Mouse (Mus musculus): ENCODE data around the gene Siglec1. TPM values are rescaled to one million over a fixed set of nuclear protein-coding genes. Genes with fewer than 3 reads are reported as not detected.
A peak's percentile ranks its signal among the peaks of the same experiment; 100 is the strongest.

Siglec1 gene
- polyA plus RNA-seq, 1 experiment from 2014 or later, result 0.22 TPM

DNA sequence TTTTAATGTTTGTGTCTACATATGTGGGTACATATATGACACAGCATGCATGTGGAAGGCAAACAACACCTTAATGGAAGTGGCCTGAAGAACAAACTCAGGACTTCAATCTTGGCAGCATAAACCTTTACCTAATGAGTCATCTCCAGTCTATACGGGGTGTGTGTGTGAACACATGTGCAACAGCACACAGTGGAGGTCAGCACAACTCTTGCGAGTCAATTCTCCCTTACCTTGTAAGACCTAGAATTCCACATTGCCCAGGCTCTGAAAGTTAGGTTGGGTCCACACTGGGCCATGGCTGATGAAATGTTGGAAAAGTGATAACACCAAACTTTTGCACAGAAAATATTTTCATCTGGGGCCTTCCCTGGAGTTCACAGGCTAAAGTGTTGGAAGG is 56.0 kb downstream of the Siglec1 start:
- ATAC-seq (ENCODE audit: insufficient number of reproducible peaks, insufficient read depth, low FRiP score, low read depth), result no peak

GRCm38 (mm10) chr2:131029065-131029935 is 57.3 kb downstream of the Siglec1 start:
- Histone ChIP-seq H3K27ac (ENCODE audit: low read length) (peak overlapping the region; percentile 67), H3K4me1 (ENCODE audit: control insufficient read depth, insufficient read depth, low read length) (peaks cover 4% of the 10 kb centered on the region), H3K27me3 (ENCODE audit: control insufficient read depth, insufficient read depth, low read length) (no peaks in the 10 kb centered on the region), H3K9ac (replicated peaks; ENCODE audit: low read depth, low read length) (no peak overlapping the region), H3K9me3 (ENCODE audit: control insufficient read depth, low read depth, low read length) (no peaks in the 10 kb centered on the region), H3K4me3 (ENCODE audit: low read depth, low read length) (no peak overlapping the region), H3K36me3 (ENCODE audit: control insufficient read depth, insufficient read depth, low read length) (peaks cover 5% of the 10 kb centered on the region; the same call in 1 of the 2 replicates), H3K4me2 (replicated peaks; ENCODE audit: low read depth, low read length) (no peak overlapping the region)
- no peak for ATAC-seq (ENCODE audit: insufficient number of reproducible peaks, insufficient read depth, low FRiP score, low read depth)
- WGBS, result 43% methylated on average over 9 of the region's 9 CpGs

More for the DNA sequence above, 56.0 kb downstream of the Siglec1 start:
- Histone ChIP-seq H3K4me1 (ENCODE audit: control insufficient read depth, insufficient read depth, low read length) (peaks cover 4% of the 10 kb centered on the region), H3K27me3 (ENCODE audit: control insufficient read depth, insufficient read depth, low read length) (no peaks in the 10 kb centered on the region), H3K4me2 (replicated peaks; ENCODE audit: low read depth, low read length) (no peak overlapping the region), H3K9ac (replicated peaks; ENCODE audit: low read depth, low read length) (no peak overlapping the region), H3K9me3 (ENCODE audit: control insufficient read depth, low read depth, low read length) (no peaks in the 10 kb centered on the region), H3K4me3 (ENCODE audit: low read depth, low read length) (no peak overlapping the region), H3K27ac (ENCODE audit: low read length) (no peak overlapping the region), H3K36me3 (ENCODE audit: control insufficient read depth, insufficient read depth, low read length) (peaks cover 5% of the 10 kb centered on the region; the same call in 1 of the 2 replicates)
- WGBS, result 80% methylated on average over 2 of the region's 2 CpGs

DNA sequence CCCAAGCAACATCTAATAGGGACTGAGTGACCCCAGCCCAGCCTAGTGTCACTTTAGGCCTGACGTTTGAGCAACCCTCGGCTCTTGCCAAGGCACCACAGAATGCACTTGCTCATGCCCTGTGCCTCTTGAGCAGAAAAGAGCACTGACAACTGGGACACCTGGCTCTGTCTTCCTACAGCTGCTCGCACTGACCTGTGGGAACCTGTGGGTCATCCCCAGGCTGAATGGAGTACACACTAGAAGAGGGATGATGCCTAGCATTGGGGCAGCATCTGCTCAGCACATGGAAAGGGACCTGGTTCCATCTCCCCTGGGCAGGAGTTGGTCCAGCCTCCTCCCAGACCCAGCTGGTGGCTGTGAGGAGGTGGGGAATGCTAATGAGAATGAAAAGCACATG is 59.6 kb downstream of the Siglec1 start:
- Histone ChIP-seq H3K9ac (replicated peaks; ENCODE audit: low read depth, low read length) (no peak overlapping the region), H3K36me3 (ENCODE audit: control insufficient read depth, insufficient read depth, low read length) (peaks cover 5% of the 10 kb centered on the region; the same call in 1 of the 2 replicates), H3K9me3 (ENCODE audit: control insufficient read depth, low read depth, low read length) (no peaks in the 10 kb centered on the region), H3K4me3 (ENCODE audit: low read depth, low read length) (no peak overlapping the region), H3K4me2 (replicated peaks; ENCODE audit: low read depth, low read length) (no peak overlapping the region), H3K27me3 (ENCODE audit: control insufficient read depth, insufficient read depth, low read length) (no peaks in the 10 kb centered on the region), H3K4me1 (ENCODE audit: control insufficient read depth, insufficient read depth, low read length) (peaks cover 4% of the 10 kb centered on the region), H3K27ac (ENCODE audit: low read length) (no peak overlapping the region)
- ATAC-seq (ENCODE audit: insufficient number of reproducible peaks, insufficient read depth, low FRiP score, low read depth), result no peak
- 83% methylated on average over 3 of the region's 3 CpGs for WGBS

- Histone ChIP-seq H3K4me2 (replicated peaks; ENCODE audit: low read depth, low read length) (no peak overlapping the region), H3K27ac (ENCODE audit: low read length) (no peak overlapping the region), H3K27me3 (ENCODE audit: control insufficient read depth, insufficient read depth, low read length) (no peaks in the 10 kb centered on the region), H3K4me1 (ENCODE audit: control insufficient read depth, insufficient read depth, low read length) (peaks cover 4% of the 10 kb centered on the region), H3K9me3 (ENCODE audit: control insufficient read depth, low read depth, low read length) (no peaks in the 10 kb centered on the region), H3K9ac (replicated peaks; ENCODE audit: low read depth, low read length) (no peak overlapping the region), H3K36me3 (ENCODE audit: control insufficient read depth, insufficient read depth, low read length) (peaks cover 6% of the 10 kb centered on the region; the same call in 1 of the 2 replicates), H3K4me3 (ENCODE audit: low read depth, low read length) (no peak overlapping the region)
- ATAC-seq (ENCODE audit: insufficient number of reproducible peaks, insufficient read depth, low FRiP score, low read depth), result no peak
- 91% methylated on average over 2 of the region's 2 CpGs for WGBS
Measured at GRCm38 (mm10) chr2:131025230-131025629, 61.3 kb downstream of the Siglec1 start.

Small RNAs within 50 kb of the gene (microRNA-seq; reads per million reads assigned to microRNA genes)
- not detected for gene Mir6973b

Other genes with a start within 250 kb of the Siglec1 start
- 40.8 and 42.6 TPM in 2 replicates for gene 4930402H24Rik, start 180.4 kb downstream of the Siglec1 start, polyA plus RNA-seq (2014; fragmentation: Nextera tagmentation; extraction: Ambion mirVana)
- gene Atrn, start 180.3 kb downstream of the Siglec1 start, polyA plus RNA-seq (2014; fragmentation: Nextera tagmentation; extraction: Ambion mirVana), result 9.9 and 13.0 TPM in 2 replicates
- gene Gfra4, start 43.7 kb downstream of the Siglec1 start, polyA plus RNA-seq (2014; fragmentation: Nextera tagmentation; extraction: Ambion mirVana), result 23.8 and 24.4 TPM in 2 replicates
- gene Adam33, start 23.0 kb downstream of the Siglec1 start, polyA plus RNA-seq (2014; fragmentation: Nextera tagmentation; extraction: Ambion mirVana), result 3.6 and 4.8 TPM in 2 replicates
- 12.3 and 14.2 TPM in 2 replicates for gene Hspa12b, start 40.5 kb upstream of the Siglec1 start, polyA plus RNA-seq (2014; fragmentation: Nextera tagmentation; extraction: Ambion mirVana)
- not detected in 2 replicates for gene Gm11037, start 46.7 kb upstream of the Siglec1 start, polyA plus RNA-seq (2014; fragmentation: Nextera tagmentation; extraction: Ambion mirVana)
- 84.6 and 88.9 TPM in 2 replicates for gene 1700037H04Rik, start 73.3 kb upstream of the Siglec1 start, polyA plus RNA-seq (2014; fragmentation: Nextera tagmentation; extraction: Ambion mirVana)
- 9.0 and 9.9 TPM in 2 replicates for gene Cenpb, start 93.3 kb upstream of the Siglec1 start, polyA plus RNA-seq (2014; fragmentation: Nextera tagmentation; extraction: Ambion mirVana)
- gene Cdc25b, start 100.2 kb upstream of the Siglec1 start, polyA plus RNA-seq (2014; fragmentation: Nextera tagmentation; extraction: Ambion mirVana), result 58.0 and 63.4 TPM in 2 replicates
- 9.2 and 9.8 TPM in 2 replicates for gene Spef1, start 100.5 kb upstream of the Siglec1 start, polyA plus RNA-seq (2014; fragmentation: Nextera tagmentation; extraction: Ambion mirVana)
- gene Ap5s1, start 120.3 kb upstream of the Siglec1 start, polyA plus RNA-seq (2014; fragmentation: Nextera tagmentation; extraction: Ambion mirVana), result 27.0 TPM in 2 replicates
- 15.2 and 15.5 TPM in 2 replicates for gene Mavs, start 147.3 kb upstream of the Siglec1 start, polyA plus RNA-seq (2014; fragmentation: Nextera tagmentation; extraction: Ambion mirVana)
- 39.1 and 42.3 TPM in 2 replicates for gene Pank2, start 175.7 kb upstream of the Siglec1 start, polyA plus RNA-seq (2014; fragmentation: Nextera tagmentation; extraction: Ambion mirVana)

Measured in stomach, embryonic 14.5 days (tissue).